Mouse (Mus musculus) gastrocnemius, postnatal 4 days (tissue): ENCODE measurements around the gene Mtus2. TPM values are rescaled to one million over a fixed set of nuclear protein-coding genes. Genes with fewer than 3 reads are reported as not detected.

Experiments used
- DNase-seq, 2 experiments: peaks; one replicate each; pipeline ENCODE4 v3.0.0; 2021 to 2022; ENCODE audit warnings: low spot score in 2 of 2, mixed read lengths in 2 of 2
- total RNA-seq, 2 experiments: library from RNA; stranded (reverse); gene quantifications; 2 replicates each; pipeline ENCODE4 v1.2.3; 2021

Mtus2 gene
- total RNA-seq, 2 experiments from 2014 or later, result 2.6 TPM

DNA sequence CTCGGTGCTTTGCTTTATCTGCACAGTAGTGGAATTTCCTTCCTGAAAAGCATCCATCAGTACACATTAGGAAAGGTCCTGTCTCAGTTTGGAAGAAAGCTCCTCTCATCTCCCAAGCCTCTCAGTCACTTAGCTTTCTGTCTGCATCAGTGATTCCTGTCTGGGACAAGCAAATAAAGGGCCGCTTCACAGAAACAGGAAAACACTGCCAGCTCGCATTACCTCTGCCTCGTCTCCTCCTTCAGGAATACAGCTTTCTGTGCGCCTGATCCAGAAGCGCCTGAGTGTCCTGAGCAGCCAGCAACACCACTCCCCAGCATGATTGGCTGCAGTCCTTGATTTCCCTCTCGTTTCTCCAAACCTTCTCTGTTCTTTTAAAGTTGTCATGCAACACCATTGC is 222.1 kb downstream of the Mtus2 start:
- DNase-seq, result no peak

DNA sequence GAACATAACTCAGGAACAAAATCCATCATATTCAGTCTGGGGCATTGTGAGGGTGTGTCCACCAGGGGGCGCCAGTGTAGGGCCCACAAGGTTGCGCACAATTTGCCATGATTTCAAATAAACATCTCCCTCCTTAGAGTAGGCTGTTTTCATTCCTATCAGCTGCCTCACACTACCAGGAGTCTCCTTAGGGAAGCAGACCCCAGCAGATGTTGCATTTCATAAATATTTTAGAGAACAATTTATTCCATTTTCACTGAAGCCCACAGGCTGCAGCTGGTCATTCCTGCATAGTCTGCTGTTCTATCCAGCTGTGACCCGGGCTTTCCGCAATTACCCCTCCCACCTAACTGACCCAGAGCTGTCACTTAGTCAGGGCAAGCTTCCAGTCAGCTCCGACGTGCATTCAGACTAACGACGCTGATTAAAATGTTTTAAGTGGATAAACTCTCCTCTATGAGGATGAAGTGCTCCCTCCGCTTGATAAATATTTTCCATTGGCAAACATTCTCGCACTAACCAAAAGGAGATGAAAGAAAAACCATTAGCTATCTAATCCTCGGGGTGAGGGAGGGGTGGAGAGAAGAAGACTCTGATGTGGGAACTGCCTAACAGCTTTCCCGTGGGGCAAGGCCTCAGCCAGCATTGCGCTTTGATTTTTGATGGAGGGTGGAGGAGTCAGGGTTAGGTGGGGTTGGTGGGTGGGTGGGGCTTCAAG is 223.6 kb downstream of the Mtus2 start:
- DNase-seq, result peak; percentile 31 to 60

DNA sequence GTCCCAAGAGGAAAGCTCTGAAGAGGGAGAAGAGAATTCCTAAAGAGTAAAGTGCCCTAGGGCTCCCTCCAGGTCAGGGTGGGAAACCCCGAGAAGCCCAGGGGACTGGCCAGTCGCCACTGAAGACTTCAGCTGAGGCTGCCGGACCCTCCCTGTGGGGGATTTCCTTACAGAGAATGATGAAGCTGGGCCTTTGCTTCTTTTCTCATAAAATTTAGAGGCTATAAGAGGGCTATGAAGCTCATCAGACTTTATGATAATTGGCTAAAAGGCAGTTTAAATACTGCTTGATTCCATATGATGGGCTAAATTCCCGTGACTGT is 224.1 kb downstream of the Mtus2 start:
- DNase-seq, result peak in 1 of 2 experiments; percentile 24

DNA sequence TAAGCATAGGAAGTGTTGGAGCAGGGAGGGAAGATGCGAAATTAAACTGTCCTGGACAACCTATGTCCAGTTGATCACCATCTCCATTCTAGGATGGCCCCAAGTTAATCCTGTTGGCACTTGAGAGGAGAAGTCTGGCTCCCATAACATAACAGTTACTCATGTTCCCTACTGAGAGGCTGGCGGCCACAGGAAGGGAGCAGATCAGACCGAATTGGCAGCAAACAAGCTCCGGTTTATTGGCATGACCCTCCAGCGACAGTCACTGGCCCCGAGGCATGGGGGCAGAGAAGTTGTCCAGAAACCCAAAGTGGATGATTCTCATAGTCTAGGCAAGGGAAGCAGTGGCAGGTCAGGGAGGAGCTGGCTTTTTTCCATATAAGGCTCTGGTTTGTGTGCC is 224.8 kb downstream of the Mtus2 start:
- DNase-seq, result no peak

DNA sequence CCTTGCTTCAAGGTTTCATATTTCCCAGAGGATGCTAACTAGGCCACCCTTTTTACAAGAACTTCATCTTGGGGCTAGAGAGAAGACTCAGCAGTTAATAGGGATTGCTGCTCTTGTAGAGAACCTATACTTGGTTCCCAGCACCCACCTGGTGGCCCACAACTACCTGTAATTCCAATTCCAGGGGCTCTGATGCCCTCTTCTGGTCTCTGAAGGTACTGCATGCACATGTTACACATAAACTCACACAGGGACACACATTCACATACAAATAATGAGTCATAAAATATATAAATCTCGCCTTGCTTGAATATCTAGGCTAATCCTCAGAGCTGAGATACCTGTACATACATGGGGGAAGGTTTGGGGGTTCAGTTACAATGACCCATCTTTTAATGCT is 228.8 kb downstream of the Mtus2 start:
- no peak for DNase-seq

DNA sequence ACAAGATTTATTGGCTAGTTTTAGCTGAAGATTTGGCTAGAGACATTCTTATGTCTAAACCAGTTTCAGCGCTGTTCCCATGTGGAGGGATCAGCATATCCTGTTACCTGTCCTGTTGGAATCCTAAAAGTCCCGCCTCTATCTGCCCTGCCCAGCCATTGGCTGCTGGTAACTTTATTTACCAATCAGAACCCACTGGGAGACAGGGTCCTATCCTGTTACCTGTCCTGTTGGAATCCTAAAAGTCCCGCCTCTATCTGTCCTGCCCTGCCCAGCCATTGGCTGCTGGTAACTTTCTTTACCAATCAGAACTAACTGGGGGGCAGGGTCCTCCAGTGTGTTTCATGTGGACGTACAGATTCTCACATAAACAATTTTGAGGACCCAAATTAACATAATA is 234.3 kb downstream of the Mtus2 start:
- no peak for DNase-seq

DNA sequence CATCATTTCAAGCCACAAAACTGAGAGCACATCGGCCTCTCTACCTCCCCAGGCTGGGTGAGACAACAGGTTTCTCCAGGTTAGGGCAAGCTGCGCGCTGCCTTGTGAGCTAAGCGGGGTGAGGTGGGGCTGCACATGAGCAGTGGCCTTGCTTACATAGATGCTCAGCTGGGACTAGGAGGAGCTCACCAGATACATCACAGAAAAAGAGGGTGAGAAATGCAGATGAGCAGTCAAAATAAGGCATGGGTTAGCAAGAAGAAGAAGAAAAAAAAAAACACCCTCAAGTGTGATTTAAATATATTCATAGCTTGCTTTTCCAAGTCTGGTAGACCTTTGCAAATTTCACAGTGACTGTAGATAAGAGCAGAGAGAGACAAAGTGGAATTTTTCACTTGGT is 254.7 kb downstream of the Mtus2 start:
- no peak for DNase-seq

DNA sequence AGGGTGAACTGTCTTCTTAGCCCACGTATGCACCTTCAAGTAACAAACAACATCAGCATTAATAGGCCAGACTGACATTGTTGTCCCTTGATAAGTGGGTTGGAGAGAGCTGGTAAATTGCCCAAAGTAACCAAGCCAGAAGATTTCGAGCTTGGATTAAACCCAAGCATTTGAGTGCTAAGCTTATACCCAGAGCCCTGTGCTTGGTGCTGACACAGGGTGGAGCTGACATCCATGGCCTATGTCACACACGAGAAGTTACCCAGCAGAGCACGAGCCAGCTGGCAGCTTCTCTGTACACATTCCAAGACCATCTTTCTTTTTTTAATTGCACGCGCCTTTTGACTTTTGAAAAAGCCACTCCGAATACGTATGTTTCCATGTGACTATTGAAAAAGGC is 259.7 kb downstream of the Mtus2 start:
- no peak for DNase-seq

DNA sequence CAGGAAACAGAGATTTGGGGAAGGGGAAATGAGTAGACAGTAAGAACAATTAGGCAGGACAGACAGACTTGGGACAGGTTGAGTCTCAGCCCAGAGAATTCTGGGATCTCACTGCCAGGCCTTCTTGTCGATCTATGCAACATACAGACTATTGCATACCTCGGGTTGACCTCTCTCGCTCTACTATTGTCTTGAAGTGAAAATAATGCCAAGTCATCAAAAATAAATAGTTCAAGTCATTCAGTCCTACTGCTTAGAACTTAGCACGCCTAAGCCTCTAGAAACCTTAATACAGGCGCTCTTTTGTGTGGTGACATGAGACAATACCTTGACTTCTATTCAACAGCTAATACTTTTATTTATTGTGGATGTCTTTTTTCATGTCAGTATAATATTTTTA is 265.8 kb downstream of the Mtus2 start:
- DNase-seq, result no peak

DNA sequence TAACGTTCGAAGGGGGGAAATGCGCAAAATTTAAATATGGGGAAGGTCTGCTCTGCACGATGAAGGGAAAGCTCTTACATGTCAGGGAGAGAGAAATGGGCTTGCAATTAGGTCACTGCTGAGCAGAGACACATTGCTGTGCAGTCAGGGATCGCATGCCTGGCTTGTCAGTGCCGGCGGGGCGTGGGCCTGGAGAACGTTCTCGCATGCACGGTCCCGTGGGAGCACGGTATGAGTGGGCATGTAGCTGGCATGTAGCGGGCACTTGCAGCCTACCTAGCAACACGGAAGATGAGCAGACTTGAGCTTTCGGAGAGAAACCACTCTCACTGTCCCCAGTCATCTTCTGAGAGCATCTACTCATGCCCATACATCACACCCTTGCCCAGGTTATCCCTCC is 266.9 kb downstream of the Mtus2 start:
- no peak for DNase-seq

DNA sequence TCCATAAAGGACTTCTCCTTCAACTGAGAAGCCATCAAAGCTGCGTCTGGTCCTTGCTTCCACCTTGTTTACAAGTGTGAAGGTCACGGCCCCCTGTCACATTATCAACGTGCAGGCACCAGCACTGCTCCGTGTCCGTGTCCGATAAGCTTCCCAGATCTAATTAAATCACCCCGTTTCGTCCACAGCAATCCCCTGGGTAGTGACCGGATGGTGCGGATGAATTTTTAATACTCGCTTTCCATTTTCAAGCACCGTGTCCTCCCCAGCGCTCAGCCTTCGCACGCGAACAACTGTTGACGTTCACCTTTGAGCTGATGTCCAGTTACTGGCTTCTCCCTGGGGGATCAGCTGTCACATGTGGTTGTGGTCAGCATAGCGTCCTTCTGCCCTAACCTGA is 276.6 kb downstream of the Mtus2 start:
- DNase-seq, result no peak

DNA sequence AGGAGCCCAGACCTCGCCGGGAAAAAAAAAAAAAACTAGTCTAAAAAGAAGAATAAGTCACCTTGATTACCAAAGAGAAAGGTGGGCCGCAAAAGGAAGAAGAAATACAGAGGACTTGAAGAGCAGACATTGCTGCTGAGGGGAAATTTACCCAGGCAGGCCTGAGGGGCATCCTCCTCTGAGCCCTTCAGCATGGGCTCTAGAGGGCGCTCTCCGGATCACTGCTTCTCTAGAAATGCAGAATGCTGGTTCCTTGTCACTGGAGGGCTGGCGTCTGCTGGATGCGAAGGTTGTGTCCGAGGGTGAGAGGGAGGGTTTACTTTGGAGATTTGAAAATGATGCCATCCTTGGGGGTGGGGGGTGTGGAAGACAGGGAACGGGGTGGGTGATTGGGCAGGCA is 279.5 kb downstream of the Mtus2 start:
- DNase-seq, result no peak

DNA sequence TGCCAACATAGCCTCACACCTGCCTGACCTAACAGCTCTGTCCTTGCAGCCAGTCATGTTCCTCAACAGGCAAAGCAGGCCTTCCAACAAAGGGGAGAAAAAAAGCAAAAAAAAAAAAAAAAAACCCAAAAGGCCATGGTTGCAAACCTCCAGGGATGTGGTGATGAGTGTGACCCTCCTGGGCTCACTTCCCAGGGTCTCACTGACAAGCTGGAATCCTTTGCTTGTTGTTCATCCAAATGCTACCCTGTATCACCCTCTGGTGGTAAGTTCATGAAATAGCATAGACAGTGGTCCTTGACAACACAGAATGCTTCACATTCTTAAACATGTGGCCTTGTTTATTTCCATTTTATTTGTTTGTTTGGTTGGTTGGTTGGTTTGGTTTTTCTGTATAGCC is 281.9 kb downstream of the Mtus2 start:
- no peak for DNase-seq

DNA sequence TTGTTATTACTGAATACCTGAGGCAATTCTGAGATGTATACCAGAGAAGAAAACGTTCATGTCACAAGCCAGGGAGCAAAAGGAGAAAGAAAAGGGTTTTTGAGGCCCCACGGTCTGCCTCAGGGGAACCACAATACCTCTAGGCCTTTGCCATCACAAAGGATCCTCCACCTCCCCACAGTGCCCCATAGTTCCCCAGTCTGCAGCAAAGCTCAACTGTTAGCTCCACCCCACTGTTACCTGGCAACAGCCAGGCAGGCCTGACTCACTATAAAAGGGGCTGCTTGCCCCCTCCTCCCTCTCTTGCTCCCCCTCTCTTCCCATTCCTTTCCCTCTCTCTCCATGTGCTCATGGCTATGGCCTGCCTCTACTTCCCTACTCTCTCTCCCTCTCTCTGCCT is 282.6 kb downstream of the Mtus2 start:
- no peak for DNase-seq

DNA sequence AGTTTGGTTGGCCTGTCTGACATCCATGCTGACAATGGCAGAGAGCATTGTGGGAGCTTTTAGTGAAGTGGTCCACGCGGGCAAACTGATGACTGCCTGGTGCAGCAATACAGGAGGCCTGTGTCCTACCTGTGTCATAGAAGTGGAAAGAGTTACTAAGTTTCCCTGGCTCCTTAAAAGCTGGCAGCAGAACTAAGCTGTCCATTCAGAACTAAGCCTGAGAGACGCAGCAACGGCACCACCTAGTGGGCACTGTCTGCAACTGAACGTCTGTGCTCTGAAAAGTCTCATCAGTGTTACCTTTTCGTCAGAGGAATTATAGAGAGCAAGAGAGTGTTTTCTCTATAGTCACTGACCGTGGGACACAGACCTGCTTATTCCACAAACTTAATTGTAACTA is 284.8 kb downstream of the Mtus2 start:
- peak in 1 of 2 experiments; percentile 59 for DNase-seq

DNA sequence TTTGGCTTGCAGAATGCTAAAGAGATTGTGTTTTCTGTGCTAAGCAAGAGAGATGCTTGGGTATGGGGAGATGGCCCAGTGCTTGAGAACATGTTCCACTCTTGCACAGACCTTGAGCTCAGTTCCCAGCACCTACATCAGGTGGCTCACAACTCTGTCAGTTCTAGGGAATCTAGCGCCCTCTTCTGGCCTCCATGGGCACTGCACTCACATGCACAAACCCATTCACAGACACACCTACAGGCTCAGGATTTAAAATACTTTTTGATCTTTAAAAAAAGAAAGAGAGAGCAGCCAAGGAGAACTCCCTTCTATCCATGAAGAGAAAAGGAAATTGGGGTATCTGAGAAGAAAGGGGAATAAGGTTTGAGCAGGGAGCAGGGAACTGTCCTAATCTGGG is 287.4 kb downstream of the Mtus2 start:
- no peak for DNase-seq

DNA sequence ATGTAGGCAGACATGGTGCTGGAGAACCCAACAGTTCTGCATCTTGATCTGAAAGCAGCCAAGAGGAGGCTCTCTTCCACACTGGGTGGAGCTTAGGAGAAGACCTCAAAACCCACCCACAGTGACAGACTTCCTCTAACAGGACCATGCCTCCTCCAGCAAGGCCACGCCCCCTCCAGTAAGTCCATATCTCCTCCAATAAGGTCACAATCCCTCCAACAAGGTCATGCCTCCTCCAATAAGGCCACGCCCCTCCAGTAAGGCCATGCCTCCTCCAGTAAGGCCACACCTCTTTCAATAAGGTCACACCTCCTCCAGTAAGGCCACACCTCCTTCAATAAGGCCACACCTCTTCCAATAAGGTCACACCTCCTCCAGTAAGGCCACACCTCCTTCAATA is 288.3 kb downstream of the Mtus2 start:
- DNase-seq, result no peak

DNA sequence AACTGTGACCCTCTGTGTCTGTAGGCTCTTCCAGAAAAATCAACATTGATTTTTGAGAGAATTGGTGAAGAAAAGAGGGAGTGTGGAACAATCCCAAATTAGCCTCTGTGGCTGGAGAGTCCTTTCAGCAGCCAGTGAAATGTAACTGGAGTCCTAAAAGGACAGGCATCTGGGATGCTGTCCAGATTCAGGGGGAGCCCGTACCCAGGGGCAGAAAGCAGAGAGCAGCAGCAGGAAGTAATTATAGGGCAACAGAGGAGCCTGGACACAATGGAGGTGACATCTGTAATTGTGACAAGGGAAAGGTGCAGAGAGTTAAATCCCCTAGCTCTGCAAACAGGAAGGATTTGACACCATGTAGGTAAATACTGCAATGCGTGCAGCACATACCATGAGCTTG is 291.1 kb downstream of the Mtus2 start:
- DNase-seq, result no peak

DNA sequence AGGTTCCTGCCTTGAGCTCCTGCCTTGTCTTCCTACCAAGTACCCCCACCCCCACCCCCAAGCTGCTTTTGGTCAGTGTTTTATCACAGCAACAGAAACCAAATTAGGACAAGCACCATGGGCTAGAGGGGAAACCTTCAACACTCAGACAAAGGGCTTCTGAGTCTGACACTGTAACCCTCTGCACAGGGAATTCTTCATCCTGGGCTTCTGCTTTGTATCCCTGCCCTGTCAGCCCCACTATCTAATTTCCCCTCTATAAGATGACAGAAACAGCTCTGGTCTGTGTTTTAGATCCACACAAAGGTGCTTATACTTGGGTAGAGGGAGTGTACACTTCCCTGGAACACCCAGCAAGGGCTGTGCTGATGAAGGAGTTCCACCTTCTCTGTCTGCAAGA is 294.7 kb downstream of the Mtus2 start:
- DNase-seq, result no peak

DNA sequence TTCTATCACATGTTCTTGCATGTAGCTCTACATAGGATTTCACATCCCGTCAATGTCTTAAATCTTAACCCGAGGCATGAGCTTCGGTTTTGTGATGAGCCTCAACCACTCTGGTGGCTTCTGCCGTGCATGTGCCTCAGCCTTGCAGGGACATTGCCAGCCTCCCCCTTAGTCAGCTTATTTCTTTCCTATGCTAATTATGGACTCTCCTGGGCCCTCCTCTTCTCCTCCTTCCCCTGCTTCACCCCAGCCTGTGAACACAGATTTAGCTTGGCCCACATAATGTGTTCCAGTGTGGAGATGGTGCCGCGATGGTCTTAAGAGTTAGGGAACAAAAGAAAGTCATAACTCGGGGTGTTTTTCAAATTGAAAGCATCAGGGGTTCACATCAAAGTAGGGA is 304.9 kb downstream of the Mtus2 start:
- DNase-seq, result no peak

DNA sequence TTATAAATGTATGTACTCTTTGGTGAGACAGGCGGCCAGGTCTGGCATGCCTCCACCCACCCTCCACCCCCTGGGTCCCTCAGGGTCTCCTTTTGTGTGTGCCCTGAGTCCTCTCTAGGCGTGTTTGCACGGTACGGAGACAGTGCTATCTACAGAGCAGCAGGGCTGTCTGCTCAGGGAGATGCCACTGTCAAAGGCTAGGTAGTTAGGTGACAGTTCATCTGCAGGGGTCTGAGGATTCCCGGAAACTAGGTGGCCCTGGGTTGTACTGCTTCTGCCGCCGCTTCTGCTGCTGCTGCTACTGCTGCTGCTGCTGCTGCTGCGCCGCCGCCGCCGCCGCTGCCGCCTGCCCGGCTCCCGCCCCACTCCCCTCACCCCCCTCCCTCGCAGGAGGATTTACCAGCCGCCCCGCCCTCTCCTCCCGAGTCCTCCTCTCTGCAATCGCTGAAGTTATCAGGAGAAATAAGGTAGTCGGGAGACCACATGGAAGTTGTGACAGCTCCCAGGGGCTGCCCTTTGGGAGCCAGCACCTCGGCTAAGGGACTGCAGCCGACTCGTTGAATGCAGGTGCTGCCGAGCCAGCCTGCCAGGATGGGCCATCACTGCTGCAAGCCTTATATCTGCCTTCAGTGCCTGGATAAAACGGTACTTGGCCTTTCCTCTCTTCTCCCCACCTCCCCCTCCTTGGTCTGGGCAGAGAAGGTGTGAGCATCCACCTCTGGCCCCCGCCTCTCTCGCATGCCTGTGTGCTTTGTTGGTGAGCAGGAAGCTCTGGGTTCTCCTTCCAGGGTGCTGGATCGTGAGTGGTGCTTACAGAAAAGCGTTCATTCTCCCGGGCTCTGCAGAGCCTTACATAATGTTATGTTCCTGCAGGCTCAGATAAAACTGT is 307.9 kb downstream of the Mtus2 start:
- no peak for DNase-seq

DNA sequence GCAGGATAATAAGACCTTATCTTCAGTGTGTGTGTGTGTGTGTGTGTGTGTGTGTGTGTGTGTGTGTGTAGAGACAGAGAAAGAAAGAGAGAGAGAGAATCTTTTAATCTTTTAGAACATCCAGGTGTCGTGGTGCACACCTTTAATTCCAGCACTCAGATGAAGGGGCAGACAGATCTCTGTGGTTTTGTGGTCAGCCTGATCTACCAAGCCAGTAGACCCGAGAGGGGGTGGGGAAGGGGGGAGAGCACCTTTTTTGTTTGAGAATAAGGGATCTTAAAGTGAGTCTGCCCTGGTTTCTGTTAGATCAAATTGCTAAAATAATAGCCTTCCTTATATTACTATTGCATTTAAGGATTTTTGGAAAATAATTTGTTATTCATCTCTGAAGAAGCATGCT is 309.7 kb downstream of the Mtus2 start:
- no peak for DNase-seq

DNA sequence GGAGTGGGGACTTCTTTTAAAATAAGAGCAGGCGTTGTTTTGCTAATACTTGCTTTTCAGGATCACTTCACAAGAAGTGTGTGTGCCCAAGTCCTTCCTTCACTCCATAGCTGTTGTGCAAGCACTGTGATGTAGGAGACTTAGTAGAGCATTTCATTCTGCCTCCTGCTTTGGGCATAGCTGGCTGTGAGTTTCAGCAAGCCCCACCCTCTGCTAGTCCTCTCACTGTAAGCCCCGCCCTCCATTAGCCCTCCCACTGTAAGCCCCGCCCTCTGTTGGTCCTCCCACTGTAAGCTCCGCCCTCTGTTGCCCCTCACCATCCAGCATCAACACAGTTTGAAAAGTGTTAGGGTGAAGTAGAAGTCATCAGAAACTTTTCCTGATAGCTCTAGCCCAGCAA is 310.3 kb downstream of the Mtus2 start:
- no peak for DNase-seq
